Mouse (Mus musculus) retina, postnatal 1 day (tissue): Measurements from ENCODE around the gene Emc8.

Experiments used
- DNase-seq: peaks from one replicate; pipeline ENCODE4 v3.0.0-alpha.2; 2012

The Emc8 gene

GRCm38 (mm10) chr8:120634329-120634839 is 34.0 kb downstream of the Emc8 start:
- peak; percentile 56 for DNase-seq

GRCm38 (mm10) chr8:120633665-120634271 is 34.6 kb downstream of the Emc8 start:
- DNase-seq, result peak; percentile 45

GRCm38 (mm10) chr8:120632969-120633664 is 35.3 kb downstream of the Emc8 start:
- DNase-seq, result peak; percentile 42

GRCm38 (mm10) chr8:120631441-120632375 is 36.7 kb downstream of the Emc8 start:
- no peak for DNase-seq

- no peak for DNase-seq
Measured at GRCm38 (mm10) chr8:120630848-120631247, 37.5 kb downstream of the Emc8 start.

GRCm38 (mm10) chr8:120630031-120630430 is 38.3 kb downstream of the Emc8 start:
- no peak for DNase-seq

GRCm38 (mm10) chr8:120627298-120627697 is 41.1 kb downstream of the Emc8 start:
- DNase-seq, result no peak

- DNase-seq, result no peak
Measured at GRCm38 (mm10) chr8:120626461-120626860, 41.9 kb downstream of the Emc8 start.

GRCm38 (mm10) chr8:120623608-120624007 is 44.8 kb downstream of the Emc8 start:
- peak; percentile 55 for DNase-seq

GRCm38 (mm10) chr8:120622161-120622560 is 46.2 kb downstream of the Emc8 start:
- peak; percentile 75 for DNase-seq

- no peak for DNase-seq
Measured at GRCm38 (mm10) chr8:120620441-120620840, 47.9 kb downstream of the Emc8 start.

GRCm38 (mm10) chr8:120619235-120620180 is 48.9 kb downstream of the Emc8 start:
- peak; percentile 45 for DNase-seq

- peak; percentile 91 for DNase-seq
Measured at GRCm38 (mm10) chr8:120618110-120618509, 50.3 kb downstream of the Emc8 start.

- DNase-seq, result peak; percentile 89
Measured at GRCm38 (mm10) chr8:120616663-120617626, 51.4 kb downstream of the Emc8 start.

- no peak for DNase-seq
Measured at GRCm38 (mm10) chr8:120614491-120614890, 53.9 kb downstream of the Emc8 start.

- DNase-seq, result no peak
Measured at GRCm38 (mm10) chr8:120610824-120611223, 57.5 kb downstream of the Emc8 start.

GRCm38 (mm10) chr8:120607885-120608284 is 60.5 kb downstream of the Emc8 start:
- DNase-seq, result peak; percentile 79

GRCm38 (mm10) chr8:120607460-120607859 is 60.9 kb downstream of the Emc8 start:
- no peak for DNase-seq
